Mouse (Mus musculus) neural tube, embryonic 11.5 days (tissue): ENCODE results near the gene Dynll1. TPM values are rescaled to one million over a fixed set of nuclear protein-coding genes. Genes with fewer than 3 reads are reported as not detected.

Experiments
- ATAC-seq: fragments of 200-750 bp; cut with Nextera tagmentation; 2 replicates; pipeline ENCODE4 v1.8.0; 2017; ENCODE audit warnings: moderate number of reproducible peaks, mild to moderate bottlenecking, moderate TSS enrichment, moderate library complexity; ENCODE audit not compliant: insufficient read depth, low FRiP score, low TSS enrichment
- DNase-seq: peaks from one replicate; pipeline ENCODE4 v3.0.0-alpha.2; 2015; ENCODE audit warnings: low spot score
- H3K27ac ChIP-seq: fragments of 300-500 bp; sonication (generic); 2 replicates; pipeline ENCODE4 v1.5.1; 2014; ENCODE audit warnings: low read depth, mild to moderate bottlenecking, low read length
- H3K27me3 ChIP-seq: fragments of 300-500 bp; sonication (generic); 2 replicates; pipeline ENCODE4 v1.6.1; 2014; ENCODE audit warnings: mild to moderate bottlenecking, low read length, mixed read lengths; ENCODE audit not compliant: control insufficient read depth, insufficient read depth
- H3K36me3 ChIP-seq: fragments of 300-500 bp; sonication (generic); 2 replicates; pipeline ENCODE4 v1.6.1; 2014; ENCODE audit warnings: mild to moderate bottlenecking, low read length, moderate library complexity, mixed read lengths; ENCODE audit not compliant: control insufficient read depth, insufficient read depth
- H3K4me1 ChIP-seq: fragments of 300-500 bp; sonication (generic); 2 replicates; pipeline ENCODE4 v1.6.1; 2014; ENCODE audit warnings: low read length, mixed read lengths; ENCODE audit not compliant: control insufficient read depth, insufficient read depth
- H3K4me2 ChIP-seq: fragments of 300-500 bp; sonication (generic); 2 replicates; pipeline ENCODE4 v1.6.1; 2014; ENCODE audit warnings: low read depth, mild to moderate bottlenecking, moderate library complexity
- H3K4me3 ChIP-seq: fragments of 300-500 bp; sonication (generic); 2 replicates; pipeline ENCODE4 v1.5.1; 2014; ENCODE audit warnings: low read depth, low read length
- H3K9ac ChIP-seq: fragments of 300-500 bp; sonication (generic); 2 replicates; pipeline ENCODE4 v1.6.1; 2014; ENCODE audit warnings: mild to moderate bottlenecking, low read length
- H3K9me3 ChIP-seq: fragments of 300-500 bp; sonication (generic); 2 replicates; pipeline ENCODE4 v1.6.1; 2016; ENCODE audit warnings: low read length; ENCODE audit not compliant: control insufficient read depth
- WGBS: fragments of 180-500 bp; shearing (Covaris S2); extraction: QIAGEN DNeasy Blood & Tissue Kit; methylation state at CpG from one replicate; pipeline ENCODE4 v1.1.7; 2014; 5-methylcytosine and 5-hydroxymethylcytosine counted together
- polyA plus RNA-seq: library from polyadenylated mRNA; unstranded; fragments of >200 nt; fragmentation: Nextera tagmentation; extraction: Ambion mirVana; gene quantifications from 2 replicates; pipeline ENCODE4 v1.2.1, GENCODE M21; 2014

Gene Dynll1
- 1,631 and 1,672 TPM in 2 replicates for polyA plus RNA-seq

GRCm38 (mm10) chr5:115300792-115301614 lies at the start of gene Dynll1:
Dynll1 (minus strand) TSS chr5:115300999.
- Histone ChIP-seq H3K4me3 (peak within 1 kb of the TSS; percentile 87), H3K9me3 (no peaks in the 10 kb centered on the region), H3K27me3 (no peaks in the 10 kb centered on the region), H3K9ac (peak within 1 kb of the TSS; percentile 75), H3K4me1 (peaks cover 9% of the 10 kb centered on the region), H3K27ac (peak within 1 kb of the TSS; percentile 87), H3K36me3 (peaks cover 12% of the 10 kb centered on the region; the same call in 1 of the 2 replicates), H3K4me2 (peak within 1 kb of the TSS; percentile 52)
- ATAC-seq (peak; percentile 97), DNase-seq (peak; percentile 100)
- WGBS, result under 1% methylated on average over 53 of the region's 66 CpGs

GRCm38 (mm10) chr5:115349225-115349555 lies 48.4 kb upstream of the Dynll1 start:
- DNase-seq (no peak), ATAC-seq (peak; percentile 36; the same call in 1 of the 2 replicates)
- Histone ChIP-seq H3K9ac (peak overlapping the region; percentile 74), H3K4me1 (peaks cover 11% of the 10 kb centered on the region), H3K36me3 (peaks cover 7% of the 10 kb centered on the region), H3K27ac (peak overlapping the region; percentile 73), H3K4me2 (peak overlapping the region; percentile 67), H3K27me3 (no peaks in the 10 kb centered on the region), H3K4me3 (peak overlapping the region; percentile 89), H3K9me3 (no peaks in the 10 kb centered on the region)
- WGBS, result 1% methylated on average over 18 of the region's 18 CpGs

DNA sequence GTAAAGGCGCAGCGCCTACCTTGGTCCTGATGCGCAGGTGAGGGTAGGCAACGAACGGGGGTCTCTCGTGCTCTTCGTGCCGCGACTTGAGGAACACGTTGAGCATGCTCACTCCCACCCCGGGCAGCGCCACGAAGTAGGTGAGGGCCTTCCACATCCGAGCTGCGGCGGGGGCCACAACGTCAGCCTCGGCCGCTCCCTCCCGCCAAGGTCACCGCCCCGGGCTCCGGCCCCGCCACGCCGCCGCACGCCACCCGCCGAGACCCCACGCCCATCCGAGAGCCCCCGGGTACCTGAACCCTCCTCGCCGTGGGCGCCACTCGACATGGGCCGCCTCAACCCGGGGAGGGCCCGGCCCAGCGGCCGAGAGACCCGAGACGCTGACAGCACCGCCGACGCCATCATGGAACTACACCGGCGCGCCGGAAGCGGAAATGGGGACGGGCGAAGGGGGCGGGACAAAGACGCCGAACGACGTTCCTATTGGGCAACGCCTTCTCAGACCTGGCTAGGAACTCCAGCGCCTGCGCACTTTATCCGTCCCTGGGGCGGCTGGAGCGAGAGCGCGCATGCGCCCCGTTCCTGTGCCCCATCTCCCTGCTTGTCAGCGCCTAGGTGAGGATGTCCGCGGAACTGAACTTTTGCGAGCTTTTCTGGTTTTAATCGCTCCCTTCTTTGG lies 47.9 kb upstream of the Dynll1 start, which contains the start of gene Cox6a1:
Gene Cox6a1 (minus strand): TSS at position 436 of the 679 bp plus-strand sequence.
- peak; percentile 93 for ATAC-seq
- DNase-seq, result peak; percentile 99
- WGBS, result 0% methylated on average over 58 of the region's 74 CpGs

GRCm38 (mm10) chr5:115347564-115347963 lies 46.8 kb upstream of the Dynll1 start:
- Histone ChIP-seq H3K27me3 (no peaks in the 10 kb centered on the region), H3K9me3 (no peaks in the 10 kb centered on the region), H3K4me3 (peak overlapping the region; percentile 89), H3K4me2 (peak overlapping the region; percentile 67), H3K36me3 (peaks cover 9% of the 10 kb centered on the region), H3K9ac (no peak overlapping the region; the same call in 1 of the 2 replicates), H3K27ac (no peak overlapping the region), H3K4me1 (peaks cover 11% of the 10 kb centered on the region)
- ATAC-seq (no peak), DNase-seq (peak; percentile 83)
- WGBS, result 4% methylated on average over 5 of the region's 5 CpGs

More for the DNA sequence above, 47.9 kb upstream of the Dynll1 start, which contains the start of gene Cox6a1:
- Histone ChIP-seq H3K9me3 (no peaks in the 10 kb centered on the region), H3K27ac (peak within 1 kb of the TSS; percentile 73), H3K27me3 (no peaks in the 10 kb centered on the region), H3K4me2 (peak within 1 kb of the TSS; percentile 67), H3K9ac (peak within 1 kb of the TSS; percentile 74), H3K4me1 (peaks cover 11% of the 10 kb centered on the region), H3K36me3 (peaks cover 7% of the 10 kb centered on the region), H3K4me3 (peak within 1 kb of the TSS; percentile 89)

- peak overlapping the region; percentile 90 for H3K9ac ChIP-seq
- H3K27me3 ChIP-seq, result no peaks in the 10 kb centered on the region
- H3K4me1 ChIP-seq, result peaks cover 16% of the 10 kb centered on the region
- H3K4me2 ChIP-seq, result peak overlapping the region; percentile 55
- H3K4me3 ChIP-seq, result peak overlapping the region; percentile 77
- DNase-seq, result no peak
- WGBS, result 13% methylated on average over 36 of the region's 36 CpGs
- H3K9me3 ChIP-seq, result no peaks in the 10 kb centered on the region
- no peak for ATAC-seq
- peaks cover 9% of the 10 kb centered on the region for H3K36me3 ChIP-seq
- H3K27ac ChIP-seq, result no peak overlapping the region
Measured at GRCm38 (mm10) chr5:115341314-115342165, 40.7 kb upstream of the Dynll1 start.

DNA sequence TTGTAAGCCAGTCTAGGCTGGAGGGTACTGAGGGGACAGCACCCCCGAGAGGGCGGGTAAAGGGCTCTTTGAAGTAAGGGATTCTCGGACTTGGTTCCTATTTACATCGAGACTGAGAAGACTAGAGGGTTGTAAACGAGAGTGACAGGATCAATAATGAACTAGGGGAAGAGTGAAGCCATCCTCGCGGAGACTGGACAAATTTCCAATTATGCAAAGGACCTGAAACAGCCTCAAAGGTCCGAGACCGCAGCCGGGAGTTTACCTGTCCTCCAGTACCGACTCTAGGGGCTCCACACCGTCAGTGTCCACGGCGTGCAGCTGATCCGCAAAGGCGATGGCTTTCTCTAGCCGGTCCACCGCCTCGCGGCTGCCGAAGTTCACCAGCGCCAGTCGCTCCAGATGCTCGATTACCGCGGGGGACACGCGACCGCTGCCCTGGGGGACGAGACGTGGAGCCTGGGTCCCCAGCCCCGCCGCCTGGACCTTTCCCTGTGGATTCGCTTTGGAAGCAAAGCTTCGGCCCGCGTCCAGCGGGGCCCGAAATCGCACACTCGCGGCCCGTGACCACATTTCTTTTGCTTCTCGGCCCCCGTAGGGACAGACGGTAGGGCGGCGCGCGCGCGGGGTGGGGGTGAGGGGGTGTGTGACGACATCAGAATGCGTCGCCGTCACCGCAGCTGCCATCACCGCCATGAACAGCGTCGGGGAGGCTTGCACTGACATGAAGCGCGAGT lies 39.9 kb upstream of the Dynll1 start, which contains the start of the genes Gatc and Triap1:
Gene Gatc (minus strand): TSS at position 602 of the 737 bp plus-strand sequence.
Gene Triap1 (plus strand): TSS at position 649 of the 737 bp plus-strand sequence.
- Histone ChIP-seq H3K4me2 (peak within 1 kb of the TSS; percentile 55), H3K36me3 (peaks cover 9% of the 10 kb centered on the region), H3K9ac (peak within 1 kb of the TSS; percentile 90), H3K9me3 (no peaks in the 10 kb centered on the region), H3K4me3 (peak within 1 kb of the TSS; percentile 77), H3K27ac (peak within 1 kb of the TSS; percentile 76), H3K4me1 (peaks cover 16% of the 10 kb centered on the region), H3K27me3 (no peaks in the 10 kb centered on the region)
- DNase-seq (peak; percentile 93), ATAC-seq (peak; percentile 91)
- under 1% methylated on average over 62 of the region's 62 CpGs for WGBS

DNA sequence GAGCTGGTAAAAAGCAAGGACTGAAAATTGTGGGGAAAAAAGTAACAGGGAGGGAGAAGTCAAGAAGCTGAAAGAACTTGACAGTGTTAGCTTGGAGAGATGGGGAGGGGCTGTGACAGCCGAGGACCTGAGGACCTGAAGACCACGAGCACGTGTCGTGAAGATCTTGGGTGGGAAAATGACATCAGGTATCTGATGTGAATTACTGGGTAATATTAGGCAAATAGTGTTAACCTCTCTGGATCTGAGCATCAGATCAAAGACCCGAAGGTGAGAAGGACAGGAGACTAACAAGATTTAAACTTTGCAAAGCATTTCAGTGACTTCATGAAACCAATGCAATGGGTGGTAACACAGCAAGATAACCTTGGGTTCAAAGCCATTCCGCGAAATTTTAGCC lies 39.2 kb upstream of the Dynll1 start:
- H3K9ac ChIP-seq, result no peak overlapping the region

More for the DNA sequence above, 39.2 kb upstream of the Dynll1 start:
- DNase-seq, result no peak
- Histone ChIP-seq H3K27ac (no peak overlapping the region), H3K36me3 (peaks cover 6% of the 10 kb centered on the region), H3K4me3 (peak overlapping the region; percentile 77; the same call in 1 of the 2 replicates), H3K4me1 (peaks cover 16% of the 10 kb centered on the region), H3K27me3 (no peaks in the 10 kb centered on the region), H3K9me3 (no peaks in the 10 kb centered on the region), H3K4me2 (peak overlapping the region; percentile 55)
- no peak for ATAC-seq
- WGBS, result 34% methylated on average over 7 of the region's 7 CpGs
